Mouse (Mus musculus): Measurements from ENCODE around the gene Hbb-bh1. TPM values are rescaled to one million over a fixed set of nuclear protein-coding genes. Genes with fewer than 3 reads are reported as not detected.
"Not testable (repeated sequence)": the region's sequence is repeated elsewhere in the genome, so short reads cannot be mapped to it uniquely, and the experiment has no call there.

Hbb-bh1 gene
- polyA plus RNA-seq, 1 experiment from 2014 or later, result 7.6 TPM

- no peak overlapping the region for H3K9ac ChIP-seq
- no peak overlapping the region for H3K27ac ChIP-seq
- 37% methylated on average over 1 of the region's 2 CpGs for WGBS
- no peaks in the 10 kb centered on the region for H3K9me3 ChIP-seq (replicated peaks)
- H3K4me2 ChIP-seq, result no peak overlapping the region
- no peak for ATAC-seq (replicated peaks; ENCODE audit: insufficient number of reproducible peaks, insufficient read depth, low FRiP score, low read depth)
- no peak overlapping the region for H3K4me3 ChIP-seq
- no peaks in the 10 kb centered on the region for H3K4me1 ChIP-seq (replicated peaks)
- H3K27me3 ChIP-seq, result no peaks in the 10 kb centered on the region
- H3K36me3 ChIP-seq, result no peaks in the 10 kb centered on the region
These were observed 1.8 kb upstream of the Hbb-bh1 start for GRCm38 (mm10) chr7:103844525-103845325.

- no peak within 1 kb of the TSS for H3K4me2 ChIP-seq
- no peak within 1 kb of the TSS for H3K27ac ChIP-seq
- H3K27me3 ChIP-seq, result no peaks in the 10 kb centered on the region
- 73% methylated on average over 3 of the region's 3 CpGs for WGBS
- no peak for ATAC-seq (replicated peaks; ENCODE audit: insufficient number of reproducible peaks, insufficient read depth, low FRiP score, low read depth)
- no peaks in the 10 kb centered on the region for H3K36me3 ChIP-seq
- no peaks in the 10 kb centered on the region for H3K9me3 ChIP-seq (replicated peaks)
- no peaks in the 10 kb centered on the region for H3K4me1 ChIP-seq (replicated peaks)
- no peak within 1 kb of the TSS for H3K4me3 ChIP-seq
- H3K9ac ChIP-seq, result no peak within 1 kb of the TSS
These were observed 2.7 kb downstream of the Hbb-bh1 start, which contains the start of gene Hbb-bh2 for GRCm38 (mm10) chr7:103840268-103840667. Hbb-bh2 (minus strand) TSS chr7:103840520.

- H3K9ac ChIP-seq, result no peak within 1 kb of the TSS
- no peaks in the 10 kb centered on the region for H3K4me1 ChIP-seq (replicated peaks)
- WGBS, result 83% methylated on average over 4 of the region's 4 CpGs
- H3K4me2 ChIP-seq, result no peak within 1 kb of the TSS
- H3K27me3 ChIP-seq, result no peaks in the 10 kb centered on the region
- no peaks in the 10 kb centered on the region for H3K36me3 ChIP-seq
- no peak within 1 kb of the TSS for H3K4me3 ChIP-seq
- H3K27ac ChIP-seq, result no peak within 1 kb of the TSS
- no peaks in the 10 kb centered on the region for H3K9me3 ChIP-seq (replicated peaks)
- ATAC-seq (replicated peaks; ENCODE audit: insufficient number of reproducible peaks, insufficient read depth, low FRiP score, low read depth), result no peak
These were observed 15.2 kb downstream of the Hbb-bh1 start, which contains the start of gene Hbb-bs for GRCm38 (mm10) chr7:103827808-103828207. Hbb-bs (minus strand) TSS chr7:103828096.

GRCm38 (mm10) chr7:103827139-103827538, 15.8 kb downstream of the Hbb-bh1 start:
- not testable (repeated sequence) for H3K9me3 ChIP-seq (replicated peaks); H3K4me3 ChIP-seq; H3K36me3 ChIP-seq; H3K4me1 ChIP-seq (replicated peaks); H3K9ac ChIP-seq; H3K4me2 ChIP-seq; ATAC-seq (replicated peaks; ENCODE audit: insufficient number of reproducible peaks, insufficient read depth, low FRiP score, low read depth); H3K27ac ChIP-seq; H3K27me3 ChIP-seq
- no CpG with 5 or more reads among the region's 2 CpGs for WGBS

GRCm38 (mm10) chr7:103826255-103826887, 16.6 kb downstream of the Hbb-bh1 start:
- WGBS, result 63% methylated on average over 3 of the region's 3 CpGs
- no peak overlapping the region for H3K27ac ChIP-seq
- no peaks in the 10 kb centered on the region for H3K27me3 ChIP-seq
- H3K36me3 ChIP-seq, result no peaks in the 10 kb centered on the region
- no peaks in the 10 kb centered on the region for H3K4me1 ChIP-seq (replicated peaks)
- H3K4me3 ChIP-seq, result no peak overlapping the region
- H3K9ac ChIP-seq, result no peak overlapping the region
- ATAC-seq (replicated peaks; ENCODE audit: insufficient number of reproducible peaks, insufficient read depth, low FRiP score, low read depth), result no peak
- no peaks in the 10 kb centered on the region for H3K9me3 ChIP-seq (replicated peaks)
- no peak overlapping the region for H3K4me2 ChIP-seq

GRCm38 (mm10) chr7:103825536-103826254, 17.3 kb downstream of the Hbb-bh1 start:
- H3K36me3 ChIP-seq, result no peaks in the 10 kb centered on the region
- H3K4me2 ChIP-seq, result no peak overlapping the region
- H3K4me3 ChIP-seq, result no peak overlapping the region
- H3K4me1 ChIP-seq (replicated peaks), result no peaks in the 10 kb centered on the region
- WGBS, result 85% methylated on average over 3 of the region's 3 CpGs
- H3K9me3 ChIP-seq (replicated peaks), result no peaks in the 10 kb centered on the region
- H3K9ac ChIP-seq, result no peak overlapping the region
- no peak for ATAC-seq (replicated peaks; ENCODE audit: insufficient number of reproducible peaks, insufficient read depth, low FRiP score, low read depth)
- H3K27me3 ChIP-seq, result no peaks in the 10 kb centered on the region
- H3K27ac ChIP-seq, result no peak overlapping the region

- no peak for ATAC-seq (replicated peaks; ENCODE audit: insufficient number of reproducible peaks, insufficient read depth, low FRiP score, low read depth)
- no peak overlapping the region for H3K4me2 ChIP-seq
- H3K9ac ChIP-seq, result no peak overlapping the region
- H3K4me1 ChIP-seq (replicated peaks), result no peaks in the 10 kb centered on the region
- no peak overlapping the region for H3K27ac ChIP-seq
- no peaks in the 10 kb centered on the region for H3K36me3 ChIP-seq
- no peak overlapping the region for H3K4me3 ChIP-seq
- no peaks in the 10 kb centered on the region for H3K27me3 ChIP-seq
- whole genome bisulfite sequencing, result 67% methylated on average over 2 of the region's 2 CpGs
- no peaks in the 10 kb centered on the region for H3K9me3 ChIP-seq (replicated peaks)
These were observed 18.4 kb downstream of the Hbb-bh1 start for GRCm38 (mm10) chr7:103824597-103824996.

- not testable (repeated sequence) for H3K27me3 ChIP-seq; H3K4me1 ChIP-seq (replicated peaks); ATAC-seq (replicated peaks; ENCODE audit: insufficient number of reproducible peaks, insufficient read depth, low FRiP score, low read depth); H3K9me3 ChIP-seq (replicated peaks); H3K4me2 ChIP-seq; H3K36me3 ChIP-seq; H3K9ac ChIP-seq; H3K27ac ChIP-seq; H3K4me3 ChIP-seq
- 70% methylated on average over 1 of the region's 2 CpGs for WGBS
These were observed 27.9 kb downstream of the Hbb-bh1 start for GRCm38 (mm10) chr7:103815085-103815484.

- H3K4me2 ChIP-seq, result no peak within 1 kb of the TSS
- WGBS, result 87% methylated on average over 3 of the region's 3 CpGs
- no peaks in the 10 kb centered on the region for H3K36me3 ChIP-seq
- no peaks in the 10 kb centered on the region for H3K27me3 ChIP-seq
- no peak for ATAC-seq (replicated peaks; ENCODE audit: insufficient number of reproducible peaks, insufficient read depth, low FRiP score, low read depth)
- no peaks in the 10 kb centered on the region for H3K4me1 ChIP-seq (replicated peaks)
- no peak within 1 kb of the TSS for H3K9ac ChIP-seq
- no peaks in the 10 kb centered on the region for H3K9me3 ChIP-seq (replicated peaks)
- H3K4me3 ChIP-seq, result no peak within 1 kb of the TSS
- no peak within 1 kb of the TSS for H3K27ac ChIP-seq
These were observed 29.2 kb downstream of the Hbb-bh1 start, which contains the start of gene Hbb-bt for GRCm38 (mm10) chr7:103813766-103814165. Hbb-bt (minus strand) TSS chr7:103813996.

- ATAC-seq (replicated peaks; ENCODE audit: insufficient number of reproducible peaks, insufficient read depth, low FRiP score, low read depth), result not testable (repeated sequence)
These were observed 29.8 kb downstream of the Hbb-bh1 start for GRCm38 (mm10) chr7:103813152-103813551.

GRCm38 (mm10) chr7:103812174-103812573, 30.8 kb downstream of the Hbb-bh1 start:
- no peaks in the 10 kb centered on the region for H3K27me3 ChIP-seq
- H3K27ac ChIP-seq, result no peak overlapping the region
- no peak overlapping the region for H3K4me2 ChIP-seq
- no peaks in the 10 kb centered on the region for H3K9me3 ChIP-seq (replicated peaks)
- WGBS, result 31% methylated on average over 1 of the region's 1 CpGs
- H3K9ac ChIP-seq, result no peak overlapping the region
- H3K4me1 ChIP-seq (replicated peaks), result no peaks in the 10 kb centered on the region
- no peaks in the 10 kb centered on the region for H3K36me3 ChIP-seq
- H3K4me3 ChIP-seq, result no peak overlapping the region
- ATAC-seq (replicated peaks; ENCODE audit: insufficient number of reproducible peaks, insufficient read depth, low FRiP score, low read depth), result no peak

More at GRCm38 (mm10) chr7:103813152-103813551, 29.8 kb downstream of the Hbb-bh1 start:
- H3K27me3 ChIP-seq; H3K9me3 ChIP-seq (replicated peaks); H3K4me1 ChIP-seq (replicated peaks); H3K4me2 ChIP-seq; H3K4me3 ChIP-seq; H3K27ac ChIP-seq; H3K36me3 ChIP-seq; H3K9ac ChIP-seq: not testable (repeated sequence)
- WGBS, result no CpG with 5 or more reads among the region's 3 CpGs

All from heart, embryonic 15.5 days (tissue).